Mouse (Mus musculus) hindbrain, embryonic 16.5 days (tissue): ENCODE measurements at regions not wholly inside any gene's neighbourhood (a gene's known extent, or its start where the extent isn't known, plus 50 kb on each side); places are given as distances from the start of the nearest gene placed in this dataset.

Experiments used
- ATAC-seq: fragments of 200-750 bp; cut with Nextera tagmentation; 2 replicates; pipeline ENCODE4 v1.8.0; 2017; ENCODE audit warnings: moderate TSS enrichment, moderate library complexity
- H3K27ac ChIP-seq: fragments of 300-500 bp; sonication (generic); 2 replicates; pipeline ENCODE4 v1.5.1; 2014; ENCODE audit warnings: low read depth, mild to moderate bottlenecking, control low read depth, low read length, moderate library complexity
- H3K27me3 ChIP-seq: fragments of 300-500 bp; sonication (generic); replicated peaks from 2 replicates; pipeline ENCODE4 v1.6.1; 2014; ENCODE audit warnings: low read length; ENCODE audit not compliant: control insufficient read depth, insufficient read depth
- H3K36me3 ChIP-seq: fragments of 300-500 bp; sonication (generic); 2 replicates; pipeline ENCODE4 v1.6.1; 2014; ENCODE audit warnings: mild to moderate bottlenecking, low read length, moderate library complexity, mixed read lengths; ENCODE audit not compliant: control insufficient read depth, insufficient read depth
- H3K4me1 ChIP-seq: fragments of 300-500 bp; sonication (generic); 2 replicates; pipeline ENCODE4 v1.6.1; 2014; ENCODE audit warnings: low read depth, low read length; ENCODE audit not compliant: control insufficient read depth, insufficient read depth
- H3K4me2 ChIP-seq: fragments of 300-500 bp; sonication (generic); 2 replicates; pipeline ENCODE4 v1.6.1; 2014; ENCODE audit warnings: mild to moderate bottlenecking, low read length, control low read depth, moderate library complexity
- H3K4me3 ChIP-seq: fragments of 300-500 bp; sonication (generic); 2 replicates; pipeline ENCODE4 v1.5.1; 2014; ENCODE audit warnings: mild to moderate bottlenecking, low read length, control low read depth, moderate library complexity
- H3K9ac ChIP-seq: fragments of 300-500 bp; sonication (generic); 2 replicates; pipeline ENCODE4 v1.6.1; 2014; ENCODE audit warnings: low read depth, mild to moderate bottlenecking, control low read depth, low read length, moderate library complexity
- H3K9me3 ChIP-seq: fragments of 300-500 bp; sonication (generic); 2 replicates; pipeline ENCODE4 v1.6.1; 2014; ENCODE audit warnings: mild to moderate bottlenecking, low read length, moderate library complexity; ENCODE audit not compliant: control insufficient read depth
- WGBS: fragments of 180-500 bp; shearing (Covaris S2); extraction: QIAGEN DNeasy Blood & Tissue Kit; methylation state at CpG from one replicate; pipeline ENCODE4 v1.1.7; 2014; 5-methylcytosine and 5-hydroxymethylcytosine counted together

DNA sequence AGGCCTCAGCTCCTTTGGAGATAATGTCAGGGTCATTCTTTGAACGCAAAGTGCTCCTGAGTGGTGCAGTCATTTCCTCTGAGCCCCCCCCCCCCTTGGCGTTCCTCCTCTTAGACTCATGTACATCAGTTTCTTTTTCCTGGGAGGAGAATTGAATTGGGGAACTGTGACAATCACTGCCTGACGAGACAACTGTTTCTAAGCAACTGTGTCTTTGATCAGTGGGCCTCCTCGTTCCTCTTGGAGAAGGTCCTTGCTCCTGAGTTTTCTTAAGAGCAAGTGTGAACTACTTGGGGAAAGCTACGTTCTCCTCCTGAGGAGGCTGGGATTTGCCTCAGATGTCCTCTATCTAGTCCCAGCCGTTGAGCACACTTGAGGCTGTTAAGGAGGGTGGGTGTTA is 287.5 kb downstream of the Maf start:
- Histone ChIP-seq H3K9me3 (no peaks in the 10 kb centered on the region), H3K9ac (no peak overlapping the region), H3K27me3 (no peaks in the 10 kb centered on the region), H3K27ac (no peak overlapping the region), H3K4me1 (no peaks in the 10 kb centered on the region), H3K4me3 (no peak overlapping the region), H3K36me3 (no peaks in the 10 kb centered on the region), H3K4me2 (no peak overlapping the region)
- ATAC-seq: no peak
- 37% methylated on average over 6 of the region's 6 CpGs for WGBS

DNA sequence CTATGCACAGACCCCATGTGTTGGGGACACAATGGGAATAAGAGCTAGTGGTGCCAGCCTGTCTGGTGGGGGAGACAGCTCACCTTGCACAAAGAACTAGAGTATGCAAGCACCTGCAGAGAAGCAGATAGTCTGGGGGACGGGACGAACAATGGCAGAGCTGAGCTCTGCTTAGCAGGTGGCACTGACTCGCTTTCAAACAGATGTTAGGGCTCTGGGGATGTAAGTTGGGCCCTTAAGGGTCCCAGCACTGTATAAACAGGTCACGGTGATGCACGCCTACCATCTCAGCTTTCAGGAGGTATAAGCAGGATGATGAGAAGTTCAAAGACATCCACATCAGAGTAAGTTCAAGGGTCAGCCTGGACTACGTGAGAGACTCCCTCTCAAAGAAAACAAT is 289.5 kb downstream of the Maf start:
- Histone ChIP-seq H3K36me3 (no peaks in the 10 kb centered on the region), H3K4me3 (no peak overlapping the region), H3K27ac (no peak overlapping the region), H3K9me3 (no peaks in the 10 kb centered on the region), H3K27me3 (no peaks in the 10 kb centered on the region), H3K9ac (no peak overlapping the region), H3K4me1 (peaks cover 5% of the 10 kb centered on the region), H3K4me2 (no peak overlapping the region)
- 55% methylated on average over 6 of the region's 6 CpGs for WGBS
- no peak for ATAC-seq

- Histone ChIP-seq H3K36me3 (no peaks in the 10 kb centered on the region), H3K9ac (0 out of 2 replicates have a peak overlapping the region, but pooled peaks have one; percentile 14), H3K27ac (no peak overlapping the region), H3K27me3 (no peaks in the 10 kb centered on the region), H3K4me3 (no peak overlapping the region), H3K4me2 (no peak overlapping the region), H3K4me1 (peaks cover 5% of the 10 kb centered on the region), H3K9me3 (no peaks in the 10 kb centered on the region)
- ATAC-seq: peak; percentile 71
- WGBS: 8% methylated on average over 7 of the region's 7 CpGs
Observed at GRCm38 (mm10) chr8:115414061-115414473, 293.5 kb downstream of the Maf start.

DNA sequence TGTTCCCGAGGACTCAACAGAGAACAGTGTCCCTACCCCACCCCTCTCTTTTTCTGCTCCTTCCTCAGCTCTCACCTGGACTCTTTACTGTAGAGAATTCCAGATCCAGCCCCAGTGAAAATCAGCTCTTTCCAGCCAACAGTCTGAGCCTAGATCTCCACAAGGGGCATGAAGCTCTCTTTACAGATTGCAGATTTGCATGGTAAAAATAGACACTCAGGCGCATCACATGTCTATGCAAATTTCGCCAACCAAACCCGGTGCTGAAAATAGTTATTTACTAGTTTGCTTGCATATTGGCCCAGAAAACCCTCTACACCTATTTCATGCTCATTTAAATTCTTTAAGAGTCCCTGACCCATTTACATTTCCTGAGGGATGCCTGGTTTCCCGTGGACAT is 295.8 kb downstream of the Maf start:
- Histone ChIP-seq H3K36me3 (no peaks in the 10 kb centered on the region), H3K4me3 (no peak overlapping the region), H3K4me2 (no peak overlapping the region), H3K9me3 (no peaks in the 10 kb centered on the region), H3K27ac (no peak overlapping the region), H3K9ac (no peak overlapping the region), H3K27me3 (no peaks in the 10 kb centered on the region), H3K4me1 (peaks cover 5% of the 10 kb centered on the region)
- no peak for ATAC-seq
- 78% methylated on average over 5 of the region's 5 CpGs for WGBS

DNA sequence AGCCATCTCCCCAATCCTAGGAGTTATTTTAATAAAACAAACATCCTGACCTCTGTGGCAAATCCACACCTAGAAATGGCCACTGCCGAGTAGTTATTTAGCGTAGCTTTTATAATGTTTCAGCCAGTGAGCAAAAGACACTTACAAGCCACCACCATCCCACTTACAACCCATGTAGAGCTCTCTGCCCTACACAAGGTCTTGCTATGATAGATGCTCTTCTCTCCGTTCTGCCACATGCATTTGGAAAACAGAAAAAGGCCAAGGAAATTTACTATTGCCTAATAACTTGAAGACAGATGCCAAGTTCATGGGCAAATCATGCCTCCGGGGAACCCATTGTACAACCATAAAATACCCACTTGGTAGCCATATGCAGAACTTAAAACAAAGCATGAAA is 296.5 kb downstream of the Maf start:
- H3K36me3 ChIP-seq: no peaks in the 10 kb centered on the region
- no peaks in the 10 kb centered on the region for H3K9me3 ChIP-seq
- H3K9ac ChIP-seq: no peak overlapping the region
- no peak overlapping the region for H3K4me3 ChIP-seq
- H3K27me3 ChIP-seq: no peaks in the 10 kb centered on the region
- H3K27ac ChIP-seq: no peak overlapping the region
- no peak for ATAC-seq
- 91% methylated on average over 4 of the region's 4 CpGs for WGBS
- peaks cover 5% of the 10 kb centered on the region for H3K4me1 ChIP-seq
- no peak overlapping the region for H3K4me2 ChIP-seq

- H3K9me3 ChIP-seq: no peaks in the 10 kb centered on the region
- peaks cover 5% of the 10 kb centered on the region for H3K4me1 ChIP-seq
- no peak for ATAC-seq
- H3K4me3 ChIP-seq: no peak overlapping the region
- no peak overlapping the region for H3K27ac ChIP-seq
- no peaks in the 10 kb centered on the region for H3K27me3 ChIP-seq
- H3K4me2 ChIP-seq: no peak overlapping the region
- WGBS: 96% methylated on average over 3 of the region's 3 CpGs
- H3K36me3 ChIP-seq: no peaks in the 10 kb centered on the region
- H3K9ac ChIP-seq: no peak overlapping the region
Observed at GRCm38 (mm10) chr8:115410191-115410590, 297.4 kb downstream of the Maf start.

GRCm38 (mm10) chr8:115407535-115407934 is 300.1 kb downstream of the Maf start:
- Histone ChIP-seq H3K4me1 (no peaks in the 10 kb centered on the region), H3K27me3 (no peaks in the 10 kb centered on the region), H3K4me2 (no peak overlapping the region), H3K9ac (no peak overlapping the region), H3K9me3 (no peaks in the 10 kb centered on the region), H3K4me3 (no peak overlapping the region), H3K27ac (no peak overlapping the region), H3K36me3 (no peaks in the 10 kb centered on the region)
- ATAC-seq: no peak
- 90% methylated on average over 4 of the region's 4 CpGs for WGBS

DNA sequence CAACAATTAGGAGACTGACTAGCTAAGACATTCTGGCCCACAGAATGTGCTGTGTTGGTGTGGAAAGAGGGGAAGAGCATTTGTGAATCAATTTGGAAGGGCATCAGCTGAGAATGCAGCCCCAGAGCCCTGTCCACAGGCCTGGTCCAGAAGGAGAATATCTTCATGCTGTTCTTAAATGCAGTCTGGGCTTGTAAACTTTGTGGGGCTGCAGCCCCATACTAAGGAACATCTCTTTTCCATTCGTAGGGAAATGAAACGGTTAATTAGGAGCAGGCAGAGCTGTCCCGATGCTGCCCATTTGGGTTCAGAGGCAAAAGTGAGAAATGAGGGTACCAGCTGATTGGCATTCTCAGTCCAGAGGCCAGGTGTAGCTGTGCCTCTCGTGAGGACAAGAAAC is 304.0 kb downstream of the Maf start:
- no peak overlapping the region for H3K27ac ChIP-seq
- H3K4me2 ChIP-seq: no peak overlapping the region
- 69% methylated on average over 4 of the region's 4 CpGs for WGBS
- no peaks in the 10 kb centered on the region for H3K27me3 ChIP-seq
- H3K36me3 ChIP-seq: no peaks in the 10 kb centered on the region
- no peak overlapping the region for H3K9ac ChIP-seq
- no peaks in the 10 kb centered on the region for H3K9me3 ChIP-seq
- H3K4me1 ChIP-seq: no peaks in the 10 kb centered on the region
- H3K4me3 ChIP-seq: no peak overlapping the region
- ATAC-seq: no peak

DNA sequence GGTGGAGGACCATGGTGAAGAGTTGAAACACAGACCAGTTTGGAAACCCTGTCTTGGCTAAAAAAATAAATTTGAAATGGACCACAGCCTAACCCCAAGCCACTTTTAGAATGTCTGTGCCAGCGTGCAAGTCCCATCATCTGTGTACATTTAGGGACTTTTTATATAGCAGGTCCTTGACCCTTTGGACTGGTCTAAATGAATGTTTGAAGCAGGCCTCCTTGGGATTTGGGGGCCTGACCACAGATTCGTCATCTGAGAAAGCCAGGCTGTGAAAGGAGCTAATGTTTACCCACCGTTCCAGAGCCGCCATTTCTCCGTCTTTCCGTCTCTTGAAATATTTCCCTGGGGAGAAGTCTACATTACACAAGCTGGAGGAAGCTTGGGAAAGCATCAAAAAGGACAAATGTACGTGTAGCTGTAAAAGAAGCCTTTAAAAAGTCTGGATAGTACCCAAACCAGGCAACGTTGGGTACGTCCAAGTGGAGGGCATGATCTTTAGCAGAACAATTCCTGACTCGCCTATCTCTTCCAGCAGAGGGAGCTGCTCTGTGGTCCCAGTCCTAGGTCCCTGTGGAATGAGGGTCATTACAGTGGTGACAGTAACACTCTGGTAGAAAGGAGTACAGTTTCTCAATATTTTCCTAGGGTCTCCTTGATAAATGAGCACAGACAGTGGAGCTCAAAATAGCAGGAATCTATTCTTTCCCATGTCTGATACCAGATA is 305.0 kb downstream of the Maf start:
- Histone ChIP-seq H3K27ac (no peak overlapping the region), H3K27me3 (no peaks in the 10 kb centered on the region), H3K4me2 (no peak overlapping the region), H3K9me3 (no peaks in the 10 kb centered on the region), H3K36me3 (no peaks in the 10 kb centered on the region), H3K4me1 (no peaks in the 10 kb centered on the region), H3K9ac (no peak overlapping the region), H3K4me3 (no peak overlapping the region)
- no peak for ATAC-seq
- 58% methylated on average over 10 of the region's 10 CpGs for WGBS
